Mouse (Mus musculus) retina, embryonic 14.5 days (tissue): ENCODE results near the gene Tyw5.
A peak's percentile ranks its signal among the peaks of the same experiment; 100 is the strongest.

Source experiments
- DNase-seq: peaks from one replicate; pipeline ENCODE4 v3.0.0-alpha.2; 2015; ENCODE audit warnings: low spot score

Gene Tyw5

GRCm38 (mm10) chr1:57406187-57407151 lies at the start of gene Tyw5, which contains the start of gene Maip1:
Tyw5 (minus strand) TSS chr1:57407101.
Maip1 (plus strand) TSS chr1:57406328.
- peak; percentile 86 for DNase-seq

DNA sequence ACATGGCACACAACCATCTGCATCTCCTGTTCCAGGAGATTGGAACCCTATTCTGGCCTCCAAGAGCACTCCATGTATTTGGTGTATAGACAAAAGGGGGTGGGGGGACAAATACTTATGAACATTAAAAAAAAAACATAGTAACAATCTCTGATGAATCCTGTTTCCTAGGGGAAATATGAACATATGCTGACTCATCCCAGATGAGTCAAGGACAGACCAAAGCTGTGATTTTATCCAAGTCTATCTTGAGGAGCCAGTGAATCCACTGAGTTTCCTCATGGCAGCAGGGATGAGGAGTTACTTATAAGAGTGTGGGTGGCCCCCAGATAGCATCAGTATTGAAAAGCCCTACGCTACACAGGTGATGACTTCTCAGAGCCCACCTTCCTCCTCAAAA lies 43.3 kb upstream of the Tyw5 start:
- no peak for DNase-seq

GRCm38 (mm10) chr1:57445679-57446078 lies 38.8 kb upstream of the Tyw5 start:
- DNase-seq: no peak

DNA sequence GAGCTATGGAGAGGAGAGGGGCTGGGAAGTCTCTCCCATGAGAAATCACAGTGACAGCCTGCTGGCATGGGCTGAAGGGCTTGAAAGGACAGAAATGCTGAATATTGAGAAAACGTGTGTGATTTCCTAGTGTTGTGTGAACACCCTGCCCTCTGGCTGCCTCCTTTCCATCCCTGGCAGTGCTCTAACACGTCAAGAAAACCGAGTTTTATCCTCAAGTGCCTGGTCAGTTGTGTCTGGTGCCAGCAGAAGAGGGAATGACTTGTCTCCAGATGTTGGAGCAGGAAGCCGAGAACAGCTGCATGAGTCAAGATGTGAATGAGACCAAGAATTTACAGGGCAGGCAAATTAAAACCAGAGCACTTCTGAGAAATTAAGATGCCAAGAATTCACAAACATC lies 33.9 kb upstream of the Tyw5 start:
- no peak for DNase-seq

DNA sequence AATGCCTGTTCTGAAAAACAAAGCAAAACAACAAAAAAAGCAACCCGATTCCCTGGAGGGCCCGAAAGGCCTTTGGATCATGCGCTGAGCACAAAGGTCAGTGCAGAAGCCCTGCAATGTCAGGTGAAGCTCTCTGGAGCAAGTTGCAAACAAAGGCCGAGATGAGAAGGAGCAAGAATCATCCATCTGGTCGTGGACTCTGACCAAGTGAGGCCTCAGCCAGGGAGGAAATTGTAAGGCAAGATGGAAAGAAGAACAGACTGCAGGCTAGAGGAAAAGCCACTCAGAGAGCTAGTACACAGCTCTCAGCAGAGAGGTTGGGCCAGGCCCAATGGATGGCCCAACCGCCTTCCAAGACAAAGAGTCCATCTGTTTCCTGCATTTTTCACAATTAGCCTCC lies 32.1 kb upstream of the Tyw5 start:
- no peak for DNase-seq

DNA sequence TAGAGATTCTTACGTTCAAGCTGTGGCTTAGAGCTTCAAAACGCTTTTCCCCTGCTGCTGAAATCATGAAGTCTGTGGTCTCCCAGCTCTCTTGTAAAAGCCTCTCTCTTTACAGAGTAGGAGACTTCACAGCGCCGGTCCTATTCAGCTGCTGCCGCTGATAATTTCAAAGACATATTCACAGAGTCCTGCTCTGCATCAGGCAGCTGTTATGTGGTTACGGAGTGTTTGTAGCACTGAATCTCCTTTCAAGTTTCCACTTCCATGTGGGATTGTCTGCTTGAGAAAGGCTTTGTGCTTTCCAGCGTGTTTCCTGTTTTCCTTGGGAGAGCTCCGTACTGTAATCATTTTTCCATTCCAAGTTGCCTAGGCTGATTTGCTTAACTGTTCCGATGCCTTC lies 30.1 kb upstream of the Tyw5 start:
- no peak for DNase-seq

DNA sequence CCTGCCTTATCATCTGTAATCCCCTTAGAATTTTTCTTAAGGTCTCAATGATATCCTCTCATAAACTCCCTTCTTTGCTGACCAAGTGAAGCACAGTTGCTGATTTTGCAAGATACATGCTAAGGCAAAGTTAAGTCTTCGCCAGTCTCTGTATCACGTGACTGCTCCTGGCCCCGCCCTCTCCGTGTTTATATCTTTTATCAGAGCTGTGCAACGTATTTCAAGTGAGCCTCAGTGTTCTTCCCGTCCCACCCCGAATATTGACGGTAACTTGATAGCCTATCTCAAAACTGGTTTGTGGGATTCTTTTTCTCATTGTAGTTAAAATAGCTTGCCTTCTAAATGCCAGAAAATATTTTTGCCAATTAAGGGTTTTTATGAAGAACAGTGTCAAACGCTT lies 29.5 kb upstream of the Tyw5 start:
- no peak for DNase-seq

GRCm38 (mm10) chr1:57433141-57433540 lies 26.2 kb upstream of the Tyw5 start:
- DNase-seq: no peak

DNA sequence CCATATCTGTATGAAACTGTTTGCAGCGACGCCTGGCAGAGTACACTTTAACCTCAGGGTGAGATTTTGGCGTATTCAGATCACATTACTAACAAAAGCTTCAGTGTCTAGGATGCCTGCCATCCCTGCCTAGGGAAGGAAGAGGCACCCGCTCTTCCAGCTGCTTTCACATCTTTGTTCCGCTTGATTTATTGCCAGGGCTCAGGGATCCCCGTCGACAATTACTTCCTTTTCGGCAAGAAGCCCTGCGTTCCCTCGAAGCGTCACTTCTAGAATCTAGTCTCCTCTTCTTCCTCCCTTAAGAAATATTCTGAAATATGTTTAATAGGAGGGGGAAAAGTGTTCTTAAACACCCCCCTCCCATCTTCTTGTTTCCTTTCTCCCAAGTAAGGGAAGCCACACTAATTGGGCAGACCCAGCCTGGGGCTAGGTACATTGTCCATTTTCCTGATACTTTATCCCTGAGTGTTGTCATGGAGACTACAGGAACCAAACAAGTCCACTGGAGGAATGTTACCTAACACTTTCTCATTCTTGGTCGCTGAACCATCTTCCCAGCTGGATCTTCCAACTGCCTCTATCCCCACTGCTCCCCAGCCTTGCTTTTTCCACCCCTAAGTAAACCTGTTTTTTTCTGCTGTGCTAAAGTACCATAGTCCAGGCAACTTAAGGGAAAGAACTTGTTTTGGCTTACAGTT lies 23.0 kb upstream of the Tyw5 start:
- DNase-seq: peak; percentile 70

- DNase-seq: peak; percentile 98
Observed at GRCm38 (mm10) chr1:57428368-57429308, 21.7 kb upstream of the Tyw5 start.

GRCm38 (mm10) chr1:57423696-57424095 lies 16.8 kb upstream of the Tyw5 start:
- DNase-seq: peak; percentile 73

- DNase-seq: no peak
Observed at GRCm38 (mm10) chr1:57413397-57413796, 6.5 kb upstream of the Tyw5 start.

DNA sequence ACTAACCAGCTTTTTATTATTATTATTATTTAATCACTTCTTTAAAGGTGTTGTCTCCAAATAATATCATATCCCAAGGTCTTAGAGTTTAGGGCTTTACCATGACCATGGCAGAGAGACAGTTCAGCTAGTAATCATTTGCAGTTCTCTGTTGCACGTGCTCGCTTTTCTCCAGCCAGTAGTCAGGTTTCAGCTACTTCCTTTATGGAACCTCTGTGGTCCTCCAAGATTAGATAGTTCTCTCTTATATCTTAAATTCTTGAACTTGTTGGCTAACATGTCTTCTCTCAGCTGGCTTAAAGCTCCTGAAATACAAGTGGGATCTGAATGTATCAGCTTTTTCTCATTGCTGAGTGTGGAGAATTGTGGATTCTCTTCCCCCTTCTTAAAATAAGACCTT lies 2.1 kb upstream of the Tyw5 start:
- no peak for DNase-seq

DNA sequence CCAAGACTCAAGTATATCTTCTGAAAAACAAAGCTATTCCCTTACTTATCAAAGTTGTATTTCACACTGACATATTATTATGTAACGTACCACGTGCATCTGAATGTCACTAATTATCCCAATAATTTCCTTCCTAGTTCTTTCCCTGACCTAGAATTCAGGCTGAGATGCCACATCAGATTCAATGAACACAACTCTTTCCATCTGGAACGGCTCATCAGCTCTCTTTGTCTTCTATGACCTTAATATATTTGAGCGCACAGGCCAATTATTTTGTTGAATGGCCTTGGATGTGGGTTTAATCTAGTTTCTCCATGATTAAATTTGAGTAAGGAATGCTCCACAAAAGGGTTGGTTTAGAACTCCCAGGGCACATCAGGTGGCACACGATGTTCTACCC lies 4.8 kb downstream of the Tyw5 start:
- DNase-seq: peak; percentile 34

GRCm38 (mm10) chr1:57400877-57401276 lies 6.0 kb downstream of the Tyw5 start:
- no peak for DNase-seq

DNA sequence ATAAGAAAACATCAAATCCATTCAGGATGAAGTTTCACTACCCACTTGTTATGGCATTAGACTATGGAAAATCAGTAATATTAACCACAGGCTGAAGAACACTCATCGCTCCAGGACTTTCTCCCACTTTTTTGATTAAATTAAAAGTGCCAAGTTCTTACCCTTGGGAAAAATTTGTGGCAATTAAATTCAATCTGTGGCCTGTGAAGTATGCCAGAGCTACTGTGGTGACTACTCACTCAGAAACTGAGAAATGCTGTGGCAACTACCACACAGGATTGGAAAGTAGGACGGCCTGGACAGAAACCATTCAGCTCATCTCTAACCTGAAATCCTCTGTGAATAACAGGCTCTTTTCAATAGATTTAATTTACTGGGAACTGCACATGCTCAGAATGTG lies 6.6 kb downstream of the Tyw5 start:
- no peak for DNase-seq

GRCm38 (mm10) chr1:57394051-57394450 lies 12.8 kb downstream of the Tyw5 start:
- peak; percentile 74 for DNase-seq

GRCm38 (mm10) chr1:57392417-57392816 lies 14.5 kb downstream of the Tyw5 start:
- DNase-seq: no peak

GRCm38 (mm10) chr1:57390993-57391790 lies 15.7 kb downstream of the Tyw5 start:
- DNase-seq: no peak

DNA sequence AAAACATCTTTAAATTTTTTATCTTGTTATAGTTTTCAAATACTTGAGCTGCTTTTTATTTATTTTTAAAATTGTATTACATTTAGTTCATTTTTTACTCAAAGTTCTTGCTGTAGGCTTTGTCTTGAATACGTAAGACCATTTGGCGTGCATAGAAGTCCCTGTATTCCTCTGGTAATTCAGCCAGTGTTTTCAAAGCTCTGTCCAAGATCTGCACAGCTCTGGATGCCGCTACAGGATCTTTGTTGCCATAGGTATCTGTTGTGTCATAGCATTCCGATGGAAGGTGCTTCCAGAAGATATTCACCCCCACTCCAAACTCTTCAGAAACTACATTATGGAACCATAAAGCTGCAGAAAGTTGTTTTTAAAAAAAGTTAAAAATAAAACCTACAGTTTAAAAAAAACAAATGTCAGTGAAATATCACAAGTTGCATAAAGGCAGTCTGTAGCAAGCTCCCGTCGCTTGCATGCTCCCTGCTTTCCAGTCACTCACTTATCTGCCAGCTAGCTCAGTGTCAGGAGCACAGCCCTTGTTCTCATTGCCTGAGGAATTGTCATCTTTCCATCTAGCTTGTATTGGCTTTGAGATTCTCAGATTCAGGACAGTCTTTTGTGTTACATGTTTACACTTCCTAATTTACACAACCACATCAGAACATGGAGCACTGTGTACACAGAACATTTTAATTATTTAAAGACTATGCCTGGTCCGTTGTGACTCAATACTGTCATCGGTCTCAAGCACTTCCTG lies 18.3 kb downstream of the Tyw5 start:
- no peak for DNase-seq
